Mouse (Mus musculus) MEL (cell line): ENCODE data around the gene Myg1. TPM values are rescaled to one million over a fixed set of nuclear protein-coding genes. Genes with fewer than 3 reads are reported as not detected.

Experiments
- DNase-seq: peaks from one replicate; pipeline ENCODE4 v3.0.0; 2011; ENCODE audit warnings: low read depth, low spot score
- H3K27ac ChIP-seq: 2 replicates; pipeline ENCODE4 v1.5.1; 2012; ENCODE audit warnings: low read depth, mild to moderate bottlenecking, control low read depth, low read length, moderate library complexity; ENCODE audit not compliant: control insufficient read depth
- H3K27me3 ChIP-seq, 2 experiments: fragments of 150-350 bp in 1 of 2; sonication (generic) in 1 of 2; 2 replicates each; pipeline ENCODE4 v1.6.1; 2012; ENCODE audit warnings: low read length in 2 of 2, mild to moderate bottlenecking in 2 of 2, improper control_type of control experiment in 1 of 2, moderate library complexity in 1 of 2; ENCODE audit not compliant: insufficient read depth in 2 of 2, control insufficient read depth in 1 of 2
- H3K36me3 ChIP-seq, 2 experiments: 2 replicates each; pipeline ENCODE4 v1.6.1; 2012 to 2014; ENCODE audit warnings: low read length in 2 of 2, improper control_type of control experiment in 1 of 2, inconsistent platforms in 1 of 2, mild to moderate bottlenecking in 1 of 2; ENCODE audit not compliant: insufficient read depth in 2 of 2, control insufficient read depth in 1 of 2
- H3K4me1 ChIP-seq, 2 experiments: fragments of 150-350 bp in 1 of 2; sonication (generic) in 1 of 2; 2 replicates each; pipeline ENCODE4 v1.6.1; 2012; ENCODE audit warnings: low read length in 2 of 2, improper control_type of control experiment in 1 of 2, mild to moderate bottlenecking in 1 of 2; ENCODE audit not compliant: insufficient read depth in 2 of 2, control insufficient read depth in 1 of 2
- H3K4me3 ChIP-seq, 2 experiments: fragments of 150-350 bp in 1 of 2; sonication (generic) in 1 of 2; 2 replicates each; pipeline ENCODE4 v1.5.1; 2012; ENCODE audit warnings: low read depth in 2 of 2, low read length in 2 of 2, mild to moderate bottlenecking in 2 of 2, moderate library complexity in 2 of 2, control low read depth in 1 of 2, improper control_type of control experiment in 1 of 2; ENCODE audit not compliant: control insufficient read depth in 1 of 2, insufficient read depth in 1 of 2
- H3K79me2 ChIP-seq: 2 replicates; pipeline ENCODE4 v1.6.1; 2012; ENCODE audit warnings: mild to moderate bottlenecking, low read length, moderate library complexity; ENCODE audit not compliant: control insufficient read depth, poor library complexity, insufficient read depth
- H3K9ac ChIP-seq: 2 replicates; pipeline ENCODE4 v1.6.1; 2012; ENCODE audit warnings: low read depth, mild to moderate bottlenecking, control low read depth, low read length, moderate library complexity; ENCODE audit not compliant: control insufficient read depth, poor library complexity, severe bottlenecking
- H3K9me3 ChIP-seq: fragments of 150-350 bp; sonication (generic); replicated peaks from 2 replicates; pipeline ENCODE4 v1.6.1; 2012; ENCODE audit warnings: mild to moderate bottlenecking, low read length, improper control_type of control experiment, moderate library complexity; ENCODE audit not compliant: insufficient read depth
- BHLHE40 ChIP-seq: IDR thresholded peaks from 2 replicates; pipeline ENCODE4 v1.6.1; 2012; ENCODE audit warnings: low read depth, mild to moderate bottlenecking, inconsistent platforms, low read length, improper control_type of control experiment, borderline replicate concordance
- CHD1 ChIP-seq: IDR thresholded peaks from 2 replicates; pipeline ENCODE4 v1.6.1; 2012; ENCODE audit warnings: low read depth, mild to moderate bottlenecking, inconsistent platforms, low read length, improper control_type of control experiment
- CHD2 ChIP-seq: IDR thresholded peaks from 2 replicates; pipeline ENCODE4 v1.6.1; 2011; ENCODE audit warnings: low read length, improper control_type of control experiment
- CTCF ChIP-seq, 3 experiments: IDR thresholded peaks in 2 of 3; conservative IDR thresholded peaks in 1 of 3; 2 replicates each; pipeline ENCODE4 v1.5.1; 2011 to 2012; ENCODE audit warnings: low read length in 3 of 3, low read depth in 2 of 3, mild to moderate bottlenecking in 2 of 3, improper control_type of control experiment in 1 of 3, inconsistent platforms in 1 of 3, mixed read lengths in 1 of 3, moderate library complexity in 1 of 3; ENCODE audit not compliant: control insufficient read depth in 1 of 3, insufficient read depth in 1 of 3, poor library complexity in 1 of 3, severe bottlenecking in 1 of 3
- E2F4 ChIP-seq: IDR thresholded peaks from 2 replicates; pipeline ENCODE4 v1.6.1; 2011; ENCODE audit warnings: low read depth, low read length, improper control_type of control experiment, borderline replicate concordance
- ELF1 ChIP-seq: IDR thresholded peaks from 2 replicates; pipeline ENCODE4 v1.6.1; 2014; ENCODE audit warnings: low read depth, mild to moderate bottlenecking, inconsistent platforms, low read length, improper control_type of control experiment, moderate library complexity
- EP300 ChIP-seq, 2 experiments: IDR thresholded peaks; 2 replicates each; pipeline ENCODE4 v1.6.1; 2011; ENCODE audit warnings: improper control_type of control experiment in 2 of 2, low read length in 2 of 2, low read depth in 1 of 2, mild to moderate bottlenecking in 1 of 2
- ETS1 ChIP-seq: IDR thresholded peaks from 2 replicates; pipeline ENCODE4 v1.6.1; 2012; ENCODE audit warnings: low read depth, mild to moderate bottlenecking, inconsistent platforms, low read length, improper control_type of control experiment, moderate library complexity
- GABPA ChIP-seq: IDR thresholded peaks from 2 replicates; pipeline ENCODE4 v1.6.1; 2012; ENCODE audit warnings: low read depth, mild to moderate bottlenecking, inconsistent platforms, low read length, improper control_type of control experiment, moderate library complexity
- GATA1 ChIP-seq: IDR thresholded peaks from 2 replicates; pipeline ENCODE4 v1.6.1; 2011; ENCODE audit warnings: low read depth, low read length, improper control_type of control experiment
- HCFC1 ChIP-seq: IDR thresholded peaks from 2 replicates; pipeline ENCODE4 v1.6.1; 2012; ENCODE audit warnings: low read depth, mild to moderate bottlenecking, inconsistent platforms, low read length, improper control_type of control experiment, moderate library complexity
- JUND ChIP-seq: IDR thresholded peaks from 2 replicates; pipeline ENCODE4 v1.6.1; 2011; ENCODE audit warnings: low read depth, mild to moderate bottlenecking, improper control_type of control experiment, low read length
- KAT2A ChIP-seq: conservative IDR thresholded peaks from 2 replicates; pipeline ENCODE4 v1.6.1; 2012; ENCODE audit warnings: low read depth, low read length, improper control_type of control experiment, inconsistent platforms
- MAFK ChIP-seq: IDR thresholded peaks from 2 replicates; pipeline ENCODE4 v1.6.1; 2011; ENCODE audit warnings: low read depth, mild to moderate bottlenecking, low read length, improper control_type of control experiment, borderline replicate concordance
- MAX ChIP-seq: IDR thresholded peaks from 2 replicates; pipeline ENCODE4 v1.6.1; 2011; ENCODE audit warnings: low read length, improper control_type of control experiment
- MAZ ChIP-seq: IDR thresholded peaks from 2 replicates; pipeline ENCODE4 v1.6.1; 2012; ENCODE audit warnings: low read depth, mild to moderate bottlenecking, inconsistent platforms, low read length, improper control_type of control experiment
- MXI1 ChIP-seq: IDR thresholded peaks from 2 replicates; pipeline ENCODE4 v1.6.1; 2011; ENCODE audit warnings: mild to moderate bottlenecking, low read depth, low read length, improper control_type of control experiment
- MYB ChIP-seq: IDR thresholded peaks from 2 replicates; pipeline ENCODE4 v1.6.1; 2011; ENCODE audit warnings: mild to moderate bottlenecking, low read depth, low read length, improper control_type of control experiment
- NELFE ChIP-seq: IDR thresholded peaks from 2 replicates; pipeline ENCODE4 v1.6.1; 2011; ENCODE audit warnings: low read depth, low read length, improper control_type of control experiment
- NRF1 ChIP-seq: IDR thresholded peaks from 2 replicates; pipeline ENCODE4 v1.6.1; 2014; ENCODE audit warnings: low read depth, mild to moderate bottlenecking, inconsistent platforms, low read length, improper control_type of control experiment, moderate library complexity; ENCODE audit not compliant: poor library complexity, insufficient read depth, severe bottlenecking
- POLR2A ChIP-seq, 2 experiments: IDR thresholded peaks; 2 replicates each; pipeline ENCODE4 v1.6.1; 2011 to 2012; ENCODE audit warnings: low read length in 2 of 2, mild to moderate bottlenecking in 2 of 2, control low read depth in 1 of 2, improper control_type of control experiment in 1 of 2, low read depth in 1 of 2, moderate library complexity in 1 of 2; ENCODE audit not compliant: control insufficient read depth in 1 of 2, insufficient read depth in 1 of 2, poor library complexity in 1 of 2
- POLR2AphosphoS2 ChIP-seq: IDR thresholded peaks from 2 replicates; pipeline ENCODE4 v1.6.1; 2011; ENCODE audit warnings: low read length, improper control_type of control experiment
- POLR2AphosphoS5 ChIP-seq: IDR thresholded peaks from 2 replicates; pipeline ENCODE4 v1.6.1; 2012; ENCODE audit warnings: low read depth, borderline replicate concordance, mild to moderate bottlenecking, inconsistent platforms, low read length, moderate library complexity, mixed read lengths
- RAD21 ChIP-seq: IDR thresholded peaks from 2 replicates; pipeline ENCODE4 v1.6.1; 2011; ENCODE audit warnings: mild to moderate bottlenecking, low read depth, low read length, improper control_type of control experiment
- RCOR1 ChIP-seq: IDR thresholded peaks from 2 replicates; pipeline ENCODE4 v1.6.1; 2012; ENCODE audit warnings: low read depth, mild to moderate bottlenecking, inconsistent platforms, low read length, improper control_type of control experiment
- SIN3A ChIP-seq: IDR thresholded peaks from 2 replicates; pipeline ENCODE4 v1.6.1; 2012; ENCODE audit warnings: low read length, improper control_type of control experiment, inconsistent platforms
- SMC3 ChIP-seq: IDR thresholded peaks from 2 replicates; pipeline ENCODE4 v1.6.1; 2011; ENCODE audit warnings: low read depth, low read length, improper control_type of control experiment
- TAL1 ChIP-seq: IDR thresholded peaks from 2 replicates; pipeline ENCODE4 v1.6.1; 2012; ENCODE audit warnings: mild to moderate bottlenecking, inconsistent platforms, low read length, moderate library complexity, mixed read lengths
- TBP ChIP-seq: IDR thresholded peaks from 2 replicates; pipeline ENCODE4 v1.8.0; 2011; ENCODE audit warnings: low read depth, low read length, improper control_type of control experiment
- TCF12 ChIP-seq: IDR thresholded peaks from 2 replicates; pipeline ENCODE4 v1.6.1; 2014; ENCODE audit warnings: low read depth, mild to moderate bottlenecking, inconsistent platforms, low read length, improper control_type of control experiment, moderate library complexity
- UBTF ChIP-seq: IDR thresholded peaks from 2 replicates; pipeline ENCODE4 v1.6.1; 2012; ENCODE audit warnings: low read depth, mild to moderate bottlenecking, inconsistent platforms, low read length, improper control_type of control experiment, moderate library complexity, borderline replicate concordance; ENCODE audit not compliant: insufficient read depth
- USF1 ChIP-seq: IDR thresholded peaks from 2 replicates; pipeline ENCODE4 v1.6.1; 2014; ENCODE audit warnings: low read depth, mild to moderate bottlenecking, inconsistent platforms, low read length, improper control_type of control experiment, moderate library complexity
- USF2 ChIP-seq, 2 experiments: IDR thresholded peaks; 2 replicates each; pipeline ENCODE4 v1.6.1; 2011 to 2012; ENCODE audit warnings: improper control_type of control experiment in 2 of 2, low read length in 2 of 2, borderline replicate concordance in 1 of 2, inconsistent platforms in 1 of 2, low read depth in 1 of 2, mild to moderate bottlenecking in 1 of 2; ENCODE audit not compliant: insufficient read depth in 1 of 2
- ZC3H11A ChIP-seq: IDR thresholded peaks from 2 replicates; pipeline ENCODE4 v1.6.1; 2012; ENCODE audit warnings: low read depth, mild to moderate bottlenecking, inconsistent platforms, low read length, improper control_type of control experiment
- ZKSCAN1 ChIP-seq: IDR thresholded peaks from 2 replicates; pipeline ENCODE4 v1.6.1; 2012; ENCODE audit warnings: low read depth, mild to moderate bottlenecking, inconsistent platforms, low read length, improper control_type of control experiment, moderate library complexity
- ZMIZ1 ChIP-seq: IDR thresholded peaks from 2 replicates; pipeline ENCODE4 v1.6.1; 2012; ENCODE audit warnings: low read depth, mild to moderate bottlenecking, inconsistent platforms, low read length, improper control_type of control experiment, moderate library complexity
- ZNF384 ChIP-seq: IDR thresholded peaks from 2 replicates; pipeline ENCODE4 v1.6.1; 2012; ENCODE audit warnings: low read depth, mild to moderate bottlenecking, inconsistent platforms, low read length, improper control_type of control experiment
- polyA plus RNA-seq, 2 experiments: library from polyadenylated mRNA; stranded (reverse) in 1 of 2; unstranded in 1 of 2; fragments of >175 nt in 1 of 2; fragments of >200 nt in 1 of 2; gene quantifications; 2 replicates each; pipeline versions ENCODE4 v1.2.1 to v1.2.4; 2012; ENCODE audit warnings: low replicate concordance in 2 of 2, low read depth in 1 of 2; ENCODE audit not compliant: insufficient read length in 2 of 2, insufficient read depth in 1 of 2, missing spikeins in 1 of 2
- total RNA-seq: library from RNA; depleted of rRNA; stranded (reverse); fragments of 300-350 nt; gene quantifications from 2 replicates; pipeline ENCODE4 v1.2.3, GENCODE M21; 2012

The Myg1 gene
- total and polyA plus RNA-seq, 3 experiments, result 135 to 292 (median 140) TPM

DNA sequence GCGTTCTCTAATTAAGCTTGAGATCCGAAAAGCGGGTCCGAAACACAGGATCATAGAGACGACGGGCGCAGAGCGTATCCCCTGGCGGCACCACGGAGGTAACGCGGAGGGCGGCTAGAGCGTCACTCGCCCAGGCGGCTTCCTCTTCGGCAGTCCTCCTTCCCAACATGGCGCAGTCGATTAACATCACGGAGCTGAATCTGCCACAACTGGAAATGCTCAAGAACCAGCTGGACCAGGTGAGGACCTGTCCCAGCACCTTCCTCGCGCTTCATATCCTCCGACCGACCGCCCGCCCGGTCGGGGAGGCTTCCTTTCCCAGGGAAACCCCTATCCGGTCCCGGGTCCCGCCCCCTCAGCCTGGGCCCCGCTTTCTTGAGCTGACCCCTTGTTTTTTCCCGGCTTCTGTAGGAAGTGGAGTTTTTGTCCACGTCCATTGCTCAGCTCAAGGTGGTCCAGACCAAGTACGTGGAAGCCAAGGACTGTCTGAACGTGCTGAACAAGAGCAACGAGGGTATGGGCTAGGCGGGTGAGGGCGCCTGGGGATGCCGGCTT, 5.4 kb upstream of the Myg1 start, which contains the start of gene Pfdn5:
Pfdn5 (plus strand) TSS at position 95 of the 555 bp plus-strand sequence.
- Histone ChIP-seq H3K79me2 (peaks cover 12% of the 10 kb centered on the region), H3K4me1 (peaks cover 4 to 7% of the 10 kb centered on the region in 2 experiments; a peak in 3 of 4 replicates), H3K27ac (peak within 1 kb of the TSS; percentile 73), H3K4me3 (peak within 1 kb of the TSS; percentile 82 to 90), H3K9me3 (no peaks in the 10 kb centered on the region), H3K36me3 (peaks cover 2 to 6% of the 10 kb centered on the region in 2 experiments; a peak in 3 of 4 replicates), H3K27me3 (no peaks in the 10 kb centered on the region), H3K9ac (peak within 1 kb of the TSS; percentile 87)
- peak; percentile 97 for DNase-seq
- no peak for TF ChIP-seq NRF1
- TF ChIP-seq TBP, result peak; percentile 90
- no peak for TF ChIP-seq E2F4
- no peak for TF ChIP-seq RCOR1
- no peak; the same call in 1 of the 2 replicates for TF ChIP-seq POLR2AphosphoS2
- no peak for TF ChIP-seq RAD21
- TF ChIP-seq UBTF, result no peak
- TF ChIP-seq POLR2AphosphoS5, result no peak
- no peak for TF ChIP-seq USF2 (IDR thresholded peaks at IDR 0.05; ENCODE audit: borderline replicate concordance in 1 of 2, insufficient read depth in 1 of 2, low read depth in 1 of 2, low read length in 2 of 2)
- peak; percentile 84 for TF ChIP-seq MXI1
- TF ChIP-seq EP300 (IDR thresholded peaks at IDR 0.05; ENCODE audit: low read depth in 1 of 2, low read length in 2 of 2), result peak in 1 of 2 experiments; percentile 41; a peak in 1 of 4 replicates
- TF ChIP-seq ETS1, result peak; percentile 40; the same call in 1 of the 2 replicates
- peak; percentile 68; the same call in 1 of the 2 replicates for TF ChIP-seq GABPA
- peak; percentile 48 to 76; a peak in 3 of 4 replicates for TF ChIP-seq POLR2A (IDR thresholded peaks at IDR 0.05; ENCODE audit: control insufficient read depth in 1 of 2, insufficient read depth in 1 of 2, low read depth in 1 of 2, low read length in 2 of 2, poor library complexity in 1 of 2)
- no peak for TF ChIP-seq TAL1
- TF ChIP-seq BHLHE40, result 0 out of 2 replicates have a peak, but pooled peaks have one; percentile 29
- TF ChIP-seq SMC3, result no peak
- peak; percentile 90 for TF ChIP-seq HCFC1
- no peak; the same call in 1 of the 2 replicates for TF ChIP-seq GATA1
- peak; percentile 81 for TF ChIP-seq TCF12
- peak; percentile 76; the same call in 1 of the 2 replicates for TF ChIP-seq MAZ
- no peak for TF ChIP-seq JUND
- no peak for TF ChIP-seq ZC3H11A
- TF ChIP-seq ZMIZ1, result no peak
- no peak; the same call in none of the 2 replicates for TF ChIP-seq NELFE
- no peak for TF ChIP-seq CHD2
- no peak for TF ChIP-seq ZNF384
- no peak for TF ChIP-seq USF1
- peak; percentile 68; the same call in 1 of the 2 replicates for TF ChIP-seq KAT2A
- TF ChIP-seq MAX, result peak; percentile 49; the same call in 1 of the 2 replicates
- no peak for TF ChIP-seq MYB
- peak in 1 of 3 experiments; percentile 6; a peak in 1 of 6 replicates for TF ChIP-seq CTCF (IDR thresholded peaks at IDR 0.05 in 2 of 3, conservative IDR thresholded peaks at IDR 0.05 in 1 of 3; ENCODE audit: control insufficient read depth in 1 of 3, insufficient read depth in 1 of 3, low read depth in 2 of 3, low read length in 3 of 3, poor library complexity in 1 of 3, severe bottlenecking in 1 of 3)
- no peak for TF ChIP-seq ZKSCAN1
- TF ChIP-seq CHD1, result no peak
- TF ChIP-seq MAFK, result no peak
- TF ChIP-seq ELF1, result peak; percentile 82
- peak; percentile 96 for TF ChIP-seq SIN3A
